Mouse (Mus musculus): ENCODE data around the gene Stc2. TPM values are rescaled to one million over a fixed set of nuclear protein-coding genes. Genes with fewer than 3 reads are reported as not detected.

Stc2 gene
- total RNA-seq, 1 experiment from 2014 or later, result 0.10 TPM

DNA sequence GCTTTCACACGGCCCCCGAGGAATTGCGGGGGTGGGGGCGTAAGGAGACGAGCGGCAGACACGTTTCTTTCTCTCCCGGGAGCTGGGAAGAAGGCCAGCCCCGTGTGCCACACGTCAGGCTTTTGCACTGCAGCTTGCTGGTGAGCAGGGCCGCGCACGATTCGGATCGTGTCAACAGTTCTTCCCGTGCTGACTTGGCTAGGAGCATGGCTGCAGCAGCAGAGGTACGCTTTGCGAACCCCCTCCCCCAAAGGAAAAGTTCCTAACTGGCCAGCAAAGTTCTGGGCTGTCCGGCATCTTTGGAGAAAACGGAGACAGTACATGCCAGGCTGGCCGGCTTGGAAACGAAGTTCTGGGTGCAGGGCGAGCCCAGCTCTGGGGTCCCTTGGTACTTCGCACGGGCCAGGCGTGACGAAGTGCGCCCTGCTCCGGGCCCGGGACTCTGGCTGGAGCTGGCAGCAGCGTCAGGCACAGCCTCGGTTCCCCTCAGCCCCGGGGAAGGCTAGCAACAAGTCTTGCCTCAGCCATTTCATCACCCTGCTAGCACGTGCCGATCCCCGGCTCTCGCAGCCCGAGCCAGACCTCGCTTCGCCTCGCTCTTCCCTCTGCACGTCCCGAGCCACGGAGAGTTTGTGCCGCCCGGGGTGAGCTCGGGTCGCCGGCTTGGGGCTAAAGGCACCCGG, 768 bp downstream of the Stc2 start:
- peak; percentile 24 to 29; a peak in 3 of 4 replicates for ATAC-seq (replicated peaks in 1 of 2; ENCODE audit: insufficient read depth in 1 of 2, low FRiP score in 2 of 2, low TSS enrichment in 1 of 2, low read depth in 1 of 2, poor library complexity in 2 of 2, severe bottlenecking in 2 of 2)

GRCm38 (mm10) chr11:31368252-31368964, 1.5 kb downstream of the Stc2 start:
- no peak for ATAC-seq (replicated peaks in 1 of 2; ENCODE audit: insufficient read depth in 1 of 2, low FRiP score in 2 of 2, low TSS enrichment in 1 of 2, low read depth in 1 of 2, poor library complexity in 2 of 2, severe bottlenecking in 2 of 2)

GRCm38 (mm10) chr11:31366827-31367226, 3.0 kb downstream of the Stc2 start:
- ATAC-seq (replicated peaks in 1 of 2; ENCODE audit: insufficient read depth in 1 of 2, low FRiP score in 2 of 2, low TSS enrichment in 1 of 2, low read depth in 1 of 2, poor library complexity in 2 of 2, severe bottlenecking in 2 of 2), result no peak

DNA sequence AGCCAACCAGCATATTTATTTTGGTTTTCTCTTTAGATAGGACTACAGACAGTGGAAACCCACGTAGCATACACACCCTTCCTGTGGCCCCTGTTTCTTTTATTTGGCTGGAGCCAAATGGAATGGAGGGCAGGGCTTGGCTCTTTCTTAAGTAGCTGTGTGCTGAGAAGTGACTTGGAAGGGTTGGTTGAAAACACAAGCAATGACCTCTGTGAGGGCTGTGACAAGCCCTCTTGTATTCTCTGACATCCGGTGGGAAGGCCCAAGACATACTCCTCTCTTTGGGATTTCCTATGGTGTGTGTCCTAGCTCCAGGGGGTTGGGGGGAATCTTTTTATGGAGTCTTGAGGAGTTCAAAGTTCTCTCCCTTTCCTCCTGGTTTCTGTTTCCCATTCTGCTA, 3.5 kb downstream of the Stc2 start:
- ATAC-seq (replicated peaks in 1 of 2; ENCODE audit: insufficient read depth in 1 of 2, low FRiP score in 2 of 2, low TSS enrichment in 1 of 2, low read depth in 1 of 2, poor library complexity in 2 of 2, severe bottlenecking in 2 of 2), result no peak

DNA sequence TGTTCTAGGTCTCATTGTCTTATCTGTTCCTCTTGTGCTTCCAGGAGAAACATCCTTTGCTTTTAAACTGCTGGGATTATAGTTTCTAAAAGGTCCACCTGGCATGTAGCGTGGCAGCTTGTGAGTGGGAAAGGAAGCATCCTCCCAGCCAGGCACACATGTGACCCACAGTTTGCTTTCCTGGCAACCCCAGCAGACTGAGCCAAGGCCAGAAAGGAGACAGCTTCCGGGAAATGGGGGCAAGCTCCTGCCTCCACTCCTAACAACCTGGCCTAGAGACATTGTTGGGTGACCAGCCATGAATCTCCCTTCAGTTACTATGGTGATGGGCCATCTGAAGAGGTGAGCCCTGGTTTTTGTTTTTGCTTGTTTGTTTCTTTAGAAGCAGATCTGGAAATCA, 3.9 kb downstream of the Stc2 start:
- no peak for ATAC-seq (replicated peaks in 1 of 2; ENCODE audit: insufficient read depth in 1 of 2, low FRiP score in 2 of 2, low TSS enrichment in 1 of 2, low read depth in 1 of 2, poor library complexity in 2 of 2, severe bottlenecking in 2 of 2)

GRCm38 (mm10) chr11:31365280-31365679, 4.6 kb downstream of the Stc2 start:
- ATAC-seq (replicated peaks in 1 of 2; ENCODE audit: insufficient read depth in 1 of 2, low FRiP score in 2 of 2, low TSS enrichment in 1 of 2, low read depth in 1 of 2, poor library complexity in 2 of 2, severe bottlenecking in 2 of 2), result no peak

- ATAC-seq (replicated peaks in 1 of 2; ENCODE audit: insufficient read depth in 1 of 2, low FRiP score in 2 of 2, low TSS enrichment in 1 of 2, low read depth in 1 of 2, poor library complexity in 2 of 2, severe bottlenecking in 2 of 2), result no peak
Measured at GRCm38 (mm10) chr11:31362856-31363255, 7.0 kb downstream of the Stc2 start.

GRCm38 (mm10) chr11:31362330-31362729, 7.5 kb downstream of the Stc2 start:
- no peak for ATAC-seq (replicated peaks in 1 of 2; ENCODE audit: insufficient read depth in 1 of 2, low FRiP score in 2 of 2, low TSS enrichment in 1 of 2, low read depth in 1 of 2, poor library complexity in 2 of 2, severe bottlenecking in 2 of 2)

GRCm38 (mm10) chr11:31361047-31361446, 8.8 kb downstream of the Stc2 start:
- no peak for ATAC-seq (replicated peaks in 1 of 2; ENCODE audit: insufficient read depth in 1 of 2, low FRiP score in 2 of 2, low TSS enrichment in 1 of 2, low read depth in 1 of 2, poor library complexity in 2 of 2, severe bottlenecking in 2 of 2)

DNA sequence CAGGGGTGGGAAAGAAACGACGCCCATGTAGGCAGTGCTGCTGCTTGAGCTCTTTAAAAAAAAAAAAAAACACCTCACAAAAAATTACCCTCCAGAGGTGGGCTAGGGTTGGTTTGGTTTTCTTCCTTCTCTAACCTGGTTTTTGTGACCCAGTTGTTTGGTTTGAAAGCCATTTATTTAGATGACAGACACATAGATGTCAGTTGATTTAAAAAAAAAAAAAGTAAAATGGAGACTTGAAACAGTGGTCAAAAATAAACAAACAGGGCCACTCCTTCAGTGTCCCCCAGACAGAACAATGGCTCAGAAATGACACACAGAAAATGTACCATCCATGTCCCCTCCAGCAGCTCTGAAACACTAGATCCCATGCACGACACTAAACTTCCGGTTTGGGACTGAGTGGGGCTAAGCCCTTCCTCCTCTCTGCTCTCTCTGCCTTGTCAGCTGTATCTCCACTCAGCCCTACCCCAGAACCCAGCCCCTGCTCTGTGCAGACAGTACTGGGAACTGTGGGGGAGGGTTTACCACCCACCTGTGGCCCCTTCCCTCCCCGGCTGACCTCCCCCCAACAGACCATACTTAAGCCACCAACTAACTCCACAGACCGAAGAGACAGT, 10.5 kb downstream of the Stc2 start:
- no peak for ATAC-seq (replicated peaks in 1 of 2; ENCODE audit: insufficient read depth in 1 of 2, low FRiP score in 2 of 2, low TSS enrichment in 1 of 2, low read depth in 1 of 2, poor library complexity in 2 of 2, severe bottlenecking in 2 of 2)

DNA sequence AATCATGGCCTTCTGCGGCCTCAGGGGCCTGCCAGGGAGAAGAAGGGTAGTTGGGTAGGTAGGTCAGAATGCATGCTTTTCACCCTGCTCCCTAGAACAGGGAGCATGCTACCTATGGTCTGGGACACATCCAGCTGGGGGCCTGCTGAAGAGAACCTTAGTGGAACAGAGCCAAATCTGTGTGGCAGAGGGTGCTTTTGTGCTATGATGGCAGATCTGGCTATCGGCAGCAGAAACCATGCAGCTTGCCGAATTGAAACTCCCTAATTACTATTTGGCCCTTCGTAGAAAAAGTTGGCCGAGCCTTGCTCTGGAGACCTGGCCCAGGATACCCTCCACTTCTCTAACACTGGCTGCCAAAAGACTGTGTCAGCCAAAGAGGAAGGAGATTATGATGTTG, 11.4 kb downstream of the Stc2 start:
- ATAC-seq (replicated peaks in 1 of 2; ENCODE audit: insufficient read depth in 1 of 2, low FRiP score in 2 of 2, low TSS enrichment in 1 of 2, low read depth in 1 of 2, poor library complexity in 2 of 2, severe bottlenecking in 2 of 2), result no peak

DNA sequence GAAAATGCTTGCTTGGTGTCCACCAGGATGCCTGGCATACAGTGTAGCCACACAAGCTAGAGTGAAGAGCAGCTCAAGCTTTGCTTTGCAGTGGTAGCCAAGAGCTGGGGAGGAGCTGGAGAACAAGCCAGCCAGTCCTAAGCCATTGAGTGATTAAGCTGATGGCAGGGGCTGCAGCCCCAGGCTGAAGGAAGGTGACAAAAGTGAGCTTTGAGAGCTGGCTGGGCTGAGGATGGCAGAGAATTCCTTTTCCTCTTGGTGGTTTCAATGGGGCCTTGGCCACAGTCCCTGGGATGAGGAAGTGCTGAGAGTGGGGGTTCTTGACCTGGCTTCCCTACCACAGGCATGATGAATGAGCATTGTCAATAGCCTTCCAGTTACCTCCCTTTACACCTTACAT, 13.0 kb downstream of the Stc2 start:
- no peak for ATAC-seq (replicated peaks in 1 of 2; ENCODE audit: insufficient read depth in 1 of 2, low FRiP score in 2 of 2, low TSS enrichment in 1 of 2, low read depth in 1 of 2, poor library complexity in 2 of 2, severe bottlenecking in 2 of 2)

- ATAC-seq (replicated peaks in 1 of 2; ENCODE audit: insufficient read depth in 1 of 2, low FRiP score in 2 of 2, low TSS enrichment in 1 of 2, low read depth in 1 of 2, poor library complexity in 2 of 2, severe bottlenecking in 2 of 2), result no peak
Measured at GRCm38 (mm10) chr11:31355737-31356136, 14.1 kb downstream of the Stc2 start.

DNA sequence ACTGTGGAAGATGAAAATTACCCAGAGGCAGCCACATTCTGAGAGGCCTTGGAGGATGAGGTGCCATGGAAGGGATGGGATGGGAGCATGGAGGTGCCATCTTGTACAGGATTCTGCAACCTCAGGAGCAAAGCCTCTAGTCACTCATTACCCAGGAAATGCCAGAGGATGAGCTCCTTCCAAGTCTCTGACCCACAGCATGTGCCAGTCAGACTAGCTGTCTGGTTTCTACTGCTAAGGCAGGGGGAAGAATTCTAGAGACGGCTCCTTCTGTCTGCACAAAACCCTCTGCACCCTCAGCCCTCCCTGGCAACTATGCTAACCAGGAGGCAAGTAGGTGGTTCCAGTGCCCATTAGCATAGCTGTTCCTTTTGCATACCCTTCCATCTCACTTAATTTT, 15.4 kb downstream of the Stc2 start:
- ATAC-seq (replicated peaks in 1 of 2; ENCODE audit: insufficient read depth in 1 of 2, low FRiP score in 2 of 2, low TSS enrichment in 1 of 2, low read depth in 1 of 2, poor library complexity in 2 of 2, severe bottlenecking in 2 of 2), result no peak

Other genes with a start within 250 kb of the Stc2 start
- not detected in 2 replicates for gene Gm17332, start 187.6 kb downstream of the Stc2 start, total RNA-seq (2017)